Mouse (Mus musculus) E14TG2a.4 (cell line): ENCODE measurements at regions not wholly inside any gene's neighbourhood (a gene's known extent, or its start where the extent isn't known, plus 50 kb on each side); places are given as distances from the start of the nearest gene placed in this dataset.
"Not testable (repeated sequence)": the region's sequence is repeated elsewhere in the genome, so short reads cannot be mapped to it uniquely, and the experiment has no call there.

Source experiments
- H3K27me3 ChIP-seq: 2 replicates; pipeline ENCODE4 v1.6.1; 2014; ENCODE audit warnings: low read length, control low read depth; ENCODE audit not compliant: insufficient read depth
- H3K36me3 ChIP-seq: 2 replicates; pipeline ENCODE4 v1.6.1; 2014; ENCODE audit warnings: low read length, control low read depth; ENCODE audit not compliant: insufficient read depth
- H3K4me1 ChIP-seq: replicated peaks from 2 replicates; pipeline ENCODE4 v1.6.1; 2014; ENCODE audit warnings: low read depth, low read length, control low read depth
- H3K4me3 ChIP-seq: replicated peaks from 2 replicates; pipeline ENCODE4 v1.5.1; 2014; ENCODE audit warnings: mild to moderate bottlenecking, low read length
- H3K9me3 ChIP-seq: 2 replicates; pipeline ENCODE4 v1.6.1; 2014; ENCODE audit warnings: low read length, control low read depth
- CTCF ChIP-seq: conservative IDR thresholded peaks from 2 replicates; pipeline ENCODE4 v1.5.1; 2014; ENCODE audit warnings: low read length
- NANOG ChIP-seq: IDR thresholded peaks from 2 replicates; pipeline ENCODE4 v1.6.1; 2014; ENCODE audit warnings: borderline replicate concordance, low read length, mixed read lengths
- POU5F1 ChIP-seq: IDR thresholded peaks from 2 replicates; pipeline ENCODE4 v1.6.1; 2014; ENCODE audit warnings: low read length, borderline replicate concordance

DNA sequence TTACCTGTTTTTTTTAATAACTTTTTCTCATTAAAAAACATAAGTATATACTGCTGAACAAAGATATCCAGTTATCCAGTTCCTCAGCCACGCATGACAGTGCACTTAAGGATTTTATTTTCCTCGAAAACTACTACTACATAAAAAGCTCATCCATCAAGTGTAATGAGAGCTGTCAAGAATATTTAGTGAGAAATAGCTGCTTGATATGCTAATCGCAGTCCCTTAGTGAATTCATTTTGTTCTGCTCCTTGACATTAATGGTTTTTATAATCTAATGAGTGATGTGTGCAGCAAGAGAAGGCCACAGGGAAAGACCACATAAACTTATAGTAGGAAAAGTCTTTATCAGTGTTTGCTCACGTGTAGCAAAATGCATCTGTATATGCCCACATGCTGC is 754.0 kb upstream of the Slc39a10 start:
- no peaks in the 10 kb centered on the region for H3K4me1 ChIP-seq
- no peaks in the 10 kb centered on the region for H3K9me3 ChIP-seq
- H3K27me3 ChIP-seq: no peaks in the 10 kb centered on the region
- no peaks in the 10 kb centered on the region for H3K36me3 ChIP-seq
- H3K4me3 ChIP-seq: no peak overlapping the region
- TF ChIP-seq NANOG (no peak), POU5F1 (no peak), CTCF (no peak)

DNA sequence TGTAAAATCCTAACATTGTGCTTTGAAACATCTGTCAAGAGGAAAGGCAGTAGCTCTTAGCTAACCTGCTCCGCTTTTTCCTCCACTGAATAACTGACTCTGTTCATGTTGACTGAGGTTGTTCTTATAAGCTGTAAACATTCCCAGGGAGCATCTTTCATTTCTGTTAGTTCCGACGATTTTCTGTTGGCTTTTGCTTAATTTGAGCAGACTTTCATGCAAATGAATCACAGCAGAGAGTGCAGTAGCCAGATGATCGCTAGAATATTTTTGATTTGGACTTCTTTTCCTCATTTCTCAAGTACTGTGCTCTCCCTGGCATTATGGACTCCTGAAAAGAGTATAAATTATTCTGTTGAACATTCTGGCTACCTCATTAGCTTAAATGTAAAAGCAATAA is 713.9 kb upstream of the Slc39a10 start:
- Histone ChIP-seq H3K27me3 (no peaks in the 10 kb centered on the region), H3K36me3 (no peaks in the 10 kb centered on the region), H3K4me3 (no peak overlapping the region), H3K4me1 (no peaks in the 10 kb centered on the region), H3K9me3 (no peaks in the 10 kb centered on the region)
- no peak for TF ChIP-seq NANOG
- TF ChIP-seq POU5F1: no peak
- no peak for TF ChIP-seq CTCF

DNA sequence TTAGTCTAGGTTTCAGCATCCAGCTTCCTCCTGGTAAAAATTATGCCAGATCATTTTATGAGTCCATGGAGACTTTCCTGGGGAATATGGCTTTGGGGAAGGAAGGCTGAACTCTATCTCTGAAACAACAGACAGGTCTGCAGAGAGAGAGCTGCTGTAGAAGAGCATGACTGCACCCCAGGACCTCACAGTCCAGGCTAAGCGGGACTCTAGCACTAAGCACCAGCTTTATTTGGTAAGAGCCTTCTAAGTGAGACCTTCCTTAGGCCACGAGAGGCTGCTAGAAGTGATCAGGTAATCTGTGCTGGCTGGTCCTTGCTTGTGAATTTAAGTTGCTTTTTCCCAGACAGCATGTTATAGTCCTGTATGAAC is 711.3 kb upstream of the Slc39a10 start:
- TF ChIP-seq POU5F1 (no peak), NANOG (no peak), CTCF (no peak)
- H3K4me3 ChIP-seq: no peak overlapping the region
- H3K4me1 ChIP-seq: no peaks in the 10 kb centered on the region
- H3K9me3 ChIP-seq: no peaks in the 10 kb centered on the region
- no peaks in the 10 kb centered on the region for H3K36me3 ChIP-seq
- H3K27me3 ChIP-seq: no peaks in the 10 kb centered on the region

DNA sequence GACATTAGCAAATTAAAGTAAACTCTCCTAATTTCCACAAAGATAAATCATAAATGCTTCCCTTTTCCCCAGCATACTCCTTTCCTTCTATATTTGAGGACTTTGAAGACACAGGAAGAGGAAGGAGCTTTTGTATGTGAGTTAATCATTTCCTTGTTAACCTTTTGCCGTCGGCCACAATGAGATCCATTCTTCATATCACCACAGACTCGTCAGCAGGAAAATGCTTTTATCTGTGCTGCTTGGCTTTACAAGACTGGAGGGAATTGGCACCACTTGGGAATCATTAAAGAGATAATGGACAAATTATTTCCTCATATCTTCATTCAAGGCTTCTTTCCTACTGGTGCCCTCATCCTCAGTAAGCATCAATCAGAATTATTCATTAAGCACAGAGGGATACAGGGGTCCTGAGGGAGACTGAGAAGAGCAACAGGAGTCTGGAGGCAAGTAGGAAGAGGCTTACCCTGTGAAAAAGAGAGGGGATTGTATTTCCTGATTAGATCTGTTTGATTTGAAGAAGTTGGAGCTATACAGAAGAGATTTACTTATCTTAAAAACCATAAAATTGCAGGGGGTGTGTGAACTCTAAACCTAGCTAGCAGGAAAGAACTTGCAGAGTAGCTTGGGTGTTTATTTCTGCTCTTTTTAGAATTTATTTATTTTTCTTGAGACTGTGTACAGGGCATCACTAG is 710.8 kb upstream of the Slc39a10 start:
- no peaks in the 10 kb centered on the region for H3K27me3 ChIP-seq
- H3K4me1 ChIP-seq: no peaks in the 10 kb centered on the region
- no peak overlapping the region for H3K4me3 ChIP-seq
- no peaks in the 10 kb centered on the region for H3K9me3 ChIP-seq
- H3K36me3 ChIP-seq: no peaks in the 10 kb centered on the region
- TF ChIP-seq NANOG (no peak), CTCF (no peak), POU5F1 (no peak)

DNA sequence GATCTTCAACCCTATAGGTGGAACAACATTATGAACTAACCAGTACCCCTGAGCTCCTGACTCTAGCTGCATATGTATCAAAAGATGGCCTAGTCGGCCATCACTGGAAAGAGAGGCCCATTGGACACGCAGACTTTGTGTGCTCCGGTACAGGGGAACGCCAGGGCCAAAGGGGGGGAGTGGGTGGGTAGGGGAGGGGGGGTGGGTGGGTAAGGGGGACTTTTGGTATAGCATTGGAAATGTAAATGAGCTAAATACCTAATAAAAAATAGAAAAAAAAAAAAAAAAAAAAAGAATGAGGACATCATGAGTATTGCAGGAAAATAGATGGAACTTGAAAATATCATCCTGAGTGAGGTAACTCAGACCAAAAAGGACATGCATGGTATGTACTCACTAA is 701.0 kb upstream of the Slc39a10 start:
- not testable (repeated sequence) for H3K27me3 ChIP-seq, H3K9me3 ChIP-seq, H3K4me3 ChIP-seq, H3K4me1 ChIP-seq, H3K36me3 ChIP-seq

DNA sequence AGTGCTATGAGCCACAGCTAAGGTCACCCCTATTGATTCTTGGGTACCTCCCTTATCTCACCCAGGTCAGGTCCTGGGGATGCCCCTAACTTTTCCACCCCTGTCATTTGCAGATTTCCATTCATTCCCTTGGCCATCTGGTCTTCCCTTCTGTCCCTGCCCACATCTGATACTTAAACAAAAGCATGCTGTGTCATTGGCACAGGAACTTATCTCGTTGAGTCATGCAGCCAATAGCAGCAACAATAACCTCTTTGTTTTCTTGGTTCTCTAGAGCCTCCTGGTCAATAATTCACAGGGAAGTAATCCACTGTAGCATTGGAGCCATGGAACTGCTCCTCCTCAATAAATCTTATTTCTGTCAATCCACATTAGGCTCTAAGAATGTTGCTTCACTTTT is 653.0 kb upstream of the Slc39a10 start:
- TF ChIP-seq POU5F1 (no peak), NANOG (no peak), CTCF (no peak)
- Histone ChIP-seq H3K36me3 (no peaks in the 10 kb centered on the region), H3K4me1 (no peaks in the 10 kb centered on the region)

DNA sequence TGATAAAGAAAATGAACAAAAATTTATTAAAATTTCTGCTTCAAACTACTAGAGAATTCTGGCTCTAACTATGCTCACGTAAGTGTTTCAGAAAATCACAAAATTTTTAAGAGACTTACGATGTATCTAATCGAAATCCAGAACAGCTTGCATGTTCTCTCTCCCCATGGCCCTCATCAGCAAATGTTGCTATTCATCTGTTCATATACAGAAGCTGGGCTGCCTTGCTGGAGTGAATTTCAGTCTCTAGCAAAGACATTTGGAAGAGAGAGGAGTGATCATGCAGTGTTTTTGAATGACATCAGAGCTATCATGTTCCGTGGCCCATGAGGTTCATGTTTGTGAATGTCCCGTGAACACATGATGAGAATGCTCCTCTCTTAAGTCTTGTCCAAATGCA is 618.8 kb upstream of the Slc39a10 start:
- Histone ChIP-seq H3K27me3 (no peaks in the 10 kb centered on the region), H3K36me3 (no peaks in the 10 kb centered on the region), H3K4me3 (no peak overlapping the region), H3K4me1 (no peaks in the 10 kb centered on the region), H3K9me3 (no peaks in the 10 kb centered on the region)
- TF ChIP-seq POU5F1: no peak
- no peak for TF ChIP-seq CTCF
- no peak for TF ChIP-seq NANOG

More for the DNA sequence above, 653.0 kb upstream of the Slc39a10 start:
- Histone ChIP-seq H3K4me3 (no peak overlapping the region), H3K27me3 (no peaks in the 10 kb centered on the region), H3K9me3 (no peaks in the 10 kb centered on the region)

DNA sequence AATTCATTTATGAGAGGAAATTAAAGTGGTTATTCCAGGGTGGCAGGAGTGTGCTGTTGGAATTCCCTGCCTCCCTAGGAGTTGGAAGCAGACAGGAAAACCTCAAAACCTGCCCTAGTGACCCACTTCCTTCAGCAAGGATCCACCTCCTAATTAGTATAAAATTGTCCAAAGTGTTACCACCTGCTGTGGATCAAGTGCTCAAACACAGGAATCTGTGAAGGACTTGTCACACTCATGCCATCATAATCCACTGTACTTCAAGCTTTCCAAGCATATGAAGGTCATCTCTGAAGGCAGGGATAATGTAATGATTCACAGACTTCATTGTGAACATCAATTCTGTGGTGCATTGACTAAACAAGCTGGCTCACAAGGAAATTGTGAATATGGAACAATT is 615.1 kb upstream of the Slc39a10 start:
- no peaks in the 10 kb centered on the region for H3K27me3 ChIP-seq

DNA sequence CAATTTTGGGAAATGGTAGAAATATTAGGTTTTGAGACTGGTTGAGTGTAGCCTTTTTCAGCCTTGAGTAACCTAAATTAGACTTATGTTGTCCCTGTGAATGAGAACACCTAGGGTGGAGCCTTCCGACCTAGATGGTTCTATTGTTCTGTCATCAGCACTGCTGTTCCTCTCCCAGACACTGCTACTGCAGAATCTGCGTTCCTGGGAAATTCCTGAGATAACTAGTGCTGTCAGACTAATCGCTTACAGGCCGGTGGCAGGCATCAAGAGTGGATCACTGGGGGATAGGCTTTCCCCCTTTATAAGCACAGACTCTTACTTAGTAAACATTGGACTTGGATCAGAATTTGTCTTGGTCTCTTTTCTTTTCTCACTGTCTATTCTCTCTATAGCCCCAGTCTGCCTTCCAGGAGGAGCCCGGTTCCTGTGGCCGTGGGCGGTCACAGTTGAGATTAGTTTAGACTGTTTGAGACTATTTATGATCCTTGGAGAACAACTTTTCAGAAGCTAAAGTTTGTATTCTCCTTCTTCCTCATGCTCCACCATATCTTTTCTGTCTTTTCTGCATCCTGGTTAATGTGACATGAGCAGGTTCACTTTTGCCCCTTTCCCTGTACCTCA is 596.0 kb upstream of the Slc39a10 start:
- TF ChIP-seq NANOG (no peak; the same call in 1 of the 2 replicates), CTCF (no peak), POU5F1 (no peak)
- Histone ChIP-seq H3K36me3 (no peaks in the 10 kb centered on the region), H3K9me3 (peaks cover 17% of the 10 kb centered on the region), H3K4me3 (no peak overlapping the region), H3K4me1 (no peaks in the 10 kb centered on the region), H3K27me3 (no peaks in the 10 kb centered on the region)

More for the DNA sequence above, 615.1 kb upstream of the Slc39a10 start:
- Histone ChIP-seq H3K4me1 (no peaks in the 10 kb centered on the region), H3K36me3 (no peaks in the 10 kb centered on the region), H3K4me3 (no peak overlapping the region), H3K9me3 (no peaks in the 10 kb centered on the region)
- no peak for TF ChIP-seq NANOG
- no peak for TF ChIP-seq CTCF
- TF ChIP-seq POU5F1: no peak
